Mouse (Mus musculus) left cerebral cortex, postnatal 25 days (tissue): ENCODE measurements at regions not wholly inside any gene's neighbourhood (a gene's known extent, or its start where the extent isn't known, plus 50 kb on each side); places are given as distances from the start of the nearest gene placed in this dataset.

Experiments used
- DNase-seq, 2 experiments: peaks; one replicate each; pipeline ENCODE4 v3.0.0; 2022; ENCODE audit warnings: low spot score in 2 of 2, mixed read lengths in 1 of 2
- intact Hi-C: fragments of 180-260 bp; cut with DNase I; formaldehyde crosslinking; loops from one replicate; pipeline ENCODE4 v1.15.1; 2025

GRCm38 (mm10) chr13:44618368-44618767 lies 110.9 kb upstream of the Jarid2 start:
- intact Hi-C loops, result no loop called here
- DNase-seq, result no peak

DNA sequence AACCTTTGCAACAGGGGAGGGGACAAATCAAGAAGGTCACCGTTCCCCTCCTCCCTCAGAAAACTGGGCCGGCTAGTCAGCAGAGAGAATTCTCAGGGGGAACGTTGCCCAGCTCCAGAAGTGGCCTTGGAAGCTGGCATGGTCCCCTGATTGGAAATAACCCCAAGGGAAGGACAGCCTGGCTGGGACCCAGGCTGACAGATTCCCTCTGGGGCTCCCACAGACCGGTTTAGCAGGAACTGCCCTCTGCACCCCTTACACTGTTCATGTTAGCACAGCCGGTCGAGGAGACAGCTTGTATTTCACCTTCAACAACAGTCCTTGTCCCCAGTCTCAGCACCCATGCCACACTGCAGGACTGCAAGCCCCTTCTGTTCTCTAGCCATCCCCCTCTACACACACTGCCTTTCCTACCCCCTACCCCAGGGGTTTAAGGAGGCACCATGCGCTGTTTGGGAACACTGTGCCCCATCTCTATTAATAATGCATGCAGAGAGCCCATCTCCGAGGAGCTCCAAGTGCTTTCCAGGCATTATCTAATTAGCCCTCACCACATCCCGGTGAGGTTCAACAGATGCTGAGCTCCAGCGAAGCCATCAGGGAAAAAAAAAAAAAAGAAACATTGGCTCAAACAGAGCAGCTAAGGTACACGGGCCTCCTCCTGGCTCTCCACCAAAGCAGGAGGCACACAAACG lies 106.5 kb upstream of the Jarid2 start:
- intact Hi-C loops, result no loop called here
- DNase-seq, result no peak

GRCm38 (mm10) chr13:44624716-44625115 lies 104.6 kb upstream of the Jarid2 start:
- no peak for DNase-seq
- intact Hi-C loops, result no loop called here

- intact Hi-C loops, result no loop called here
- no peak for DNase-seq
These were observed 103.5 kb upstream of the Jarid2 start for GRCm38 (mm10) chr13:44625792-44626191.

GRCm38 (mm10) chr13:44626806-44627205 lies 102.5 kb upstream of the Jarid2 start:
- intact Hi-C loops, result no loop called here
- no peak for DNase-seq

DNA sequence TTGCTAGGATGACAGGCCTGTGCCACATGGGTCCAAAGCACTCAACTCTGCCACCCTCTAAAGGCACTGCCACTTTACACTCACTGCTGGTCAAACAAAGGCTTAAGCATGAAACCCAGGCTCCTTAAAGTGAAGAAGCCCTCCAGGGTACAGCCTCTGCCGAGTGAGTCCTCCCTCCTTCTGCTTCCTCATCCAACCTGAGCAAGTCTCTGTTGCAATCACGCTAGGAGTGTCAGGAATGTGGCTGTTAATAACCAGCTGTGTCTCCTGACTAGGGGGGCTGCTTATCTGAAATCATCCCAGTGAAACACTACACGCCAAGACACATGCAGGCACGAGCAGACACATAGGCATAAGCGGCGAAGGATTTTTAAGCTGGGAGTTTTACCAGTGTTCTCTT lies 99.2 kb upstream of the Jarid2 start:
- no peak for DNase-seq
- intact Hi-C loops, result no loop called here

DNA sequence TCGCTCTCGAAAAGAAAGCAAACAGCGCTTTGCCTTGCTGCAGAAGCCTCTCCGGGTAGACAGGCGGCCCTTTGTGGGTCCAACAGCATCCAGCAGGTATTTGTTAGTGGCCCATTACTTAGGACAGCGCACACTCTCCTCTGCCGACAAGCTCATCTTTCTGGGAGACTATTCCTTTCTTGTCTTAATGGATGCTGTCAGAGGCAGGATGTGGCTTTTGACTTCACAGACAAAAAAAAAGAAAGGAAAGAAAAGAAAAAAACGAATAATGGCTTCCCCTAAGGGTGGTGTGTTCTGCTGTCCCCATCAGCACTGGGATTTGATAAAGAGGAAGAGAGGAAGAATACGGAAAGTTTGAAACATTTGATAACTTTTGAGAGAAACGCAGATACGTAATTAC lies 94.7 kb upstream of the Jarid2 start:
- DNase-seq, result no peak
- intact Hi-C loops, result no loop called here

DNA sequence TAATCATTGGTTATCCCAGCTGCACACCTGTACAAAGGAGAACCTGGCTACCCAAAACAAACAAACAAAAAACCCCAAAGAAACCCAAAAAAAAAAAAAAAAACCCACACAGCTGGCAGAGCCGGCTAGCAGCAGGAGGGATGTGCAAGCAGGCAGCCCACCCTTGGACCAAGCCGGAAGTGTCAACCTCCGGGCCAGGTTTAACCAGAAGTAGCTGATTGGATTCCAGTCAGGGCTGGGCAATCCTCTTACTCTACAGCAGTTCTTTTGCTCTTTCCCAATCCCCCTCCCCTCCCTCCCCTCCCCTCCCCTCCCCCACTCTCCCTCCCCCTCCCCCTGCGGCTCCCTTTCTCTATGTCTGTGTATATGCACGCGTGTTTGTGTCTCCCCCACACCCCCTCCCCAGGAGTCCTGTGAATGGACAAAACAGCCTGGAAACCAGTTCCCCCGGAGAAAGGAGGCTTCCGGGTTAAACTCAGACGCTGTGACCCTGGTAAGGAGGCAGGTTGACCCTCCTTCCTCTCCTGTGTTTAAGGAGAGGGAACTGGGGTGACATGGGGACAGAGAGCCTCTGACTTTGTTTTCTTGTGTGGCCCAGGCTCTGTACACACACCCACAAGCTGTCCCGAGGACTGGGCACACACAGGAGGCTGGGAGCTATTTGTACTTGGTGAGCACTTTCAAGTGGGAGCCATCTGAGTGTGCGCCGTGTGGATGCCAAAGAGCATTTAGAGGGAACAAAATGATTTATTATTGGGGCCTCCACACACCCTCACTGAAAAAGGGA lies 93.9 kb upstream of the Jarid2 start:
- no peak for DNase-seq
- intact Hi-C loops, result no loop called here

DNA sequence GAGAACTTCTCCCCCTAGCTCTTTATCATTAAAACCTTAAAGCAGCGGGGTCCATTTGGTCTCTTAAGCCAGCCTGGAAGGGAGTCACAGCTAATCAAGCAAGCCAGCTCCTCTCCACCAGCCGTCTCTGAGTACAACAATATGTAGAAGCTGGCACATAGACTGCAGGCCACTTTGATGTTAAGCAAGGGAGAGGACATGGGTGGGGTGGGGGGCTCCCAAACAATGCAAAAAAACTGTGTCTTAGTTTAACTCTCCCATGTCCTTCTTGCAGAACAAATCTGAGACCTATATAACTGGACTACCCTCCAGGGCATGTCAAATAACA lies 93.3 kb upstream of the Jarid2 start:
- intact Hi-C loops, result no loop called here
- no peak for DNase-seq

DNA sequence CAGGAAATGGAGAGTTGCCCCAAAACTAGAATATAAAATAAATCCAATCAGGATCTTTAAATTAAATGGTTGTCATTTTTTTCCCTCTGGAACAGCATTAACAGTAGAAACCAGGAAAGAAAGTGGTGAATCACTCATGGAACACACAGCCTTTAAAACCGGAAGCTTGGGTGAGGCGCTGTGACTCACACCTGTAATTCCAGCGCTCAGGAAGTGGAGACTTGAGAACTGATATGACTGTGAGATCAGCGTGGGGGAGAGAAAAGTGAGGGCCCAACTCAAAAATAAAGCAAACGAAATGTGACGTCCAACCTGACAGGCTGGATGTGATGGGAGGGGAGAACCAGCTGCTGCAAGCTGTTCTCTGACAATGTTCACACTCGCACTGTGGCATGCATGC lies 86.9 kb upstream of the Jarid2 start:
- intact Hi-C loops, result no loop called here
- peak in 1 of 2 experiments; percentile 42 for DNase-seq

DNA sequence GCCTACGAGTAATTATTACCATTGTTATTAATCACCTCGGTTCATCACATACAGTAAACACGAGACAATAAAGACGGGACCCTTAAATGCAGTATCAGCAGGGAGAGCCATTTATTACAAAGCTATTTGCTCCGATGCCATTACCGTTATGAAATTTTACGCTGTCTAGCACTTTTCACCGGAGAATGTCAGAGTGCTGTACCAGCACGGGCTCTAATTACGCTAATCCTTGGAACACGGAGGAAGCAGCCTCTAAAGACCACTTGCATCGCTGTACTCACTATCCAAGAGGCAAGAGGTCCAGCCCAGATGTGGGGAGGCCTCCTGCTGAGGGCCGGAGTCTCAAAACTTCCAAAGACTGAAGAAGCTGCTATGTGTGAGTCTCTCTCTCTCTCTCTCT lies 79.2 kb upstream of the Jarid2 start:
- intact Hi-C loops, result no loop called here
- DNase-seq, result no peak

DNA sequence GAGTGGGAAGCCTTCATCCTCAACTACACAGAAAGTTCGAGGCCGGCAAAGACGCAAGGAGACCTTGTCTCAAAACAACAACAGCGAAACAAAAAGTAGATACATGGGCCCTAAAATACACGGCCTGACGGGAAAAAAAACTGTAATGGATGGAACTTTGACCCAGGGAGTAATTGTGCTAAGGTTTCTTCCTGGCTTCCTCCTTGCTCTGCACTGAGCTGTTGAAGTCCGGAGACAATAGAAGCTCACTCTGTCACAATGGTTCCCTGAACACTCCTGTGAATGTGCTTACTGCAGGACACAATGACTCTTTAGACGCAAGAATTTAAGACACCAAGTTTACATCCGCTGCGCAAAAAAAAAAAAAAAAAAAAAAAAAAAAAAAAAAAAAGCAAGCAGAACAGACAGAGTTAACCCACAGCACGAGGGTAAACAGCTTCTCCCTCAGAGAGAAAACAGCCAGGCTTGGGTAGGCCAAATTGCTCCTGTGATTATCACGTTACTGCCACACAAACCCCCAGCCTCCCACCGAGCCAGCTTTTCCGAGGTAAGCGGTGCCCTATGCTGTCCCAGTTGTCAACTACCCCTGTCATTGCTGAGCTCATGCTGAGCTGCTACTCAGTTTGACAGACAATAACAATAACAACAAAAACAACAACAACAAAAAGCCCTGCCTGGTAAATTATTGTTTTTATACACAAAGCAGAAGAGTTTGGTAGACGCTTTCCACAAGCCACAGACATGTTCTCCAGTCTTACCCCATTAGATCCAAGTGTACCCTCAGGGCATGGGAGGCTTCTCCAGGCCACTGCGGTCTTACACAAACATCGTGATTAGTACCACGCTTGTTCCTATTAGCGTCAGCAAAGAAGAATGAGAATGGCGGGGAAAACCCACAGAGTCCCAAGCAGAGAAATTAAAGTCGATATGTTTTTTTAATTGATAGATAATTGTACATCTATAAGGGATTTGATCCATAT lies 77.7 kb upstream of the Jarid2 start:
- DNase-seq, result no peak
- intact Hi-C loops, result no loop called here

GRCm38 (mm10) chr13:44657905-44658414 lies 71.3 kb upstream of the Jarid2 start:
- intact Hi-C loops, result no loop called here
- DNase-seq, result peak; percentile 54 to 74

GRCm38 (mm10) chr13:44659861-44660260 lies 69.4 kb upstream of the Jarid2 start:
- intact Hi-C loops, result no loop called here
- no peak for DNase-seq

DNA sequence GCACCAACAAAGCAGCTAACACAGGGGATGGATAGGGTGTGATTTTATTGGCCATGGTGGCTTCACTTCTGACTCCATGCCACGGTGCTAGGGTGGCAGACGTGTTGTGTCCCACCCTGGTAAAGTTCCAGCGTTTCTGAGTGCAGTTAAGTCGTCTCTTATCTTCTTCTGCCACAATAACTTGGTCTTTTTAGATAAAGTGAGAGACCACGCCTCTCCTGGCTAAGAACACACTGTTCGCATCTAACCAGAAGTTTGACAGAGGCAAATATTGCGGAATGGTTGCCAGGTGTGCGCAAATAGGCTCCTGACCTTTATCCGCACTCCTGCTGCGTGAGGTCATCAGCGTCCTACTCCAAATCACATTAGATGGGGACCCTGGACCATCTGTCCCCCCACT lies 66.2 kb upstream of the Jarid2 start:
- intact Hi-C loops, result no loop called here
- no peak for DNase-seq

DNA sequence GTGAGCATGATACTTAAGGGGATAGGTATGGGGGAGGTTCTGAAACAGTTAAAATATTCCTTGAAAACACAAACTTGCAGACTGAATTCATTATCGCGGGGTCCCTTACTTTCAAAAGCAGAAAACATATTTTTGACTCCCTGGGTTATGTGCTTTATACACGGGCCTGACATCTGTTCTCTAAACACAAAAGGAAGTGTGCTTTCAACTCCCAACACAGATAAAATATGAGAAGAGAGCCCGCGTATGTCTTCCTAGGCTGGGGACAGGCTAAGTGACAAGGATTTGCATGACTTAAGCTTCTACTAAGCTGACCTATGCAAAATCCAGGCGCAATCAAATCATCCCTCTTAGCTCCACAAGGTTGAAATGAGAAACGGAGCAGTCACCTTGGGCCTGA lies 65.5 kb upstream of the Jarid2 start:
- no peak for DNase-seq
- intact Hi-C loops, result no loop called here

DNA sequence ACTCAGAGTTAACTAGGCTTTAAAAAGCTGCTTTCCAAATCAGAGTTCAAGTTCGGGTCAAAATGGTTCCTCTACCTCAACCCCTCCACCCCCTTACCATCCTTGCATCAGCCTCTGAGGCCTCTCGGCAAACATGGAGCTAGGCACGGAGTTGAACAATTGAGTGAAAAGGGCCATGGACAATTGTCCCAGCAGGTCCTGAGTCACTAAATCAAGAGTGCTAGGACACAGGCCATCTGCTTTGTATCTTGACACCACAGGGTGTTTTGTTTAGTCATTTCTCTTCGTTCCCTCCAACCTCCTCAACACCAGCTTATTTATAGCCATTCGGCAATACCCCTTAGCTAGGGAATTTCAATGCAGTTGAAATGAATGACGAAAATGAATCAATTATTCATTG lies 59.5 kb upstream of the Jarid2 start:
- DNase-seq, result no peak
- intact Hi-C loops, result no loop called here

DNA sequence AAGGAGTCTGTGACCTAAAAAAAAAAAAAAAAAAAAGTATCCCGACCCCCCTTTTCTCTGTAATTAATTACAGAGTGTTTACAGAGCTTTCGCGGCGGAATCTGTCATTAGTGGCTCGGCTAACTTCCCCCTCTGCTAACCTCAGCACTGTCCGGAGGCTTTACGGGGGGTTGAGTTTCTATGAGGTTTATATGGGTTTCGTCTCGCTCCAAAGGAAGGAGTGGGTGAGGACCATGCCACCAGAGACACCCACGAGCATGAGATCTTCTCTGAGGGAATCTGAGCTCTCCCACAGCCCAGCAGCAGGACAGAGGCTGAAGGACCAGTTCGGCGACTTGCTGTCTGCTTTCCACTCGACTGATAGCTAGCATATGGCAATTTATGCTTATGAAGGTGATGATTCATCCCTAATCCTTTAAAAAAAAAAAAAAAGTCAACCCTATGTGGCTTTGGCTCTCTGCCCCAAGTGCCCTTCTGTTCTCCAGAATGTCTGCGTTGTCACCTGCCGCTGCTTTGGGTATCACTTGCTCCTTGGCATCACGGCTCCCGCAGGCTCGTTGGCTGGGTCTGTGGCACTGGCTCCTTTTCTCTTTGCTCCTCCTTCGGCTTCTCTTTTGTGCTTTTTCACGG lies 55.8 kb upstream of the Jarid2 start:
- peak in 1 of 2 experiments; percentile 31 for DNase-seq
- intact Hi-C loops, result no loop called here

GRCm38 (mm10) chr13:44673967-44674357 lies 55.3 kb upstream of the Jarid2 start:
- no peak for DNase-seq

More at GRCm38 (mm10) chr13:44673967-44674357, 55.3 kb upstream of the Jarid2 start:
- intact Hi-C loops, result no loop called here
